Mouse (Mus musculus): Measurements from ENCODE around the gene Eif4g2.

DNA sequence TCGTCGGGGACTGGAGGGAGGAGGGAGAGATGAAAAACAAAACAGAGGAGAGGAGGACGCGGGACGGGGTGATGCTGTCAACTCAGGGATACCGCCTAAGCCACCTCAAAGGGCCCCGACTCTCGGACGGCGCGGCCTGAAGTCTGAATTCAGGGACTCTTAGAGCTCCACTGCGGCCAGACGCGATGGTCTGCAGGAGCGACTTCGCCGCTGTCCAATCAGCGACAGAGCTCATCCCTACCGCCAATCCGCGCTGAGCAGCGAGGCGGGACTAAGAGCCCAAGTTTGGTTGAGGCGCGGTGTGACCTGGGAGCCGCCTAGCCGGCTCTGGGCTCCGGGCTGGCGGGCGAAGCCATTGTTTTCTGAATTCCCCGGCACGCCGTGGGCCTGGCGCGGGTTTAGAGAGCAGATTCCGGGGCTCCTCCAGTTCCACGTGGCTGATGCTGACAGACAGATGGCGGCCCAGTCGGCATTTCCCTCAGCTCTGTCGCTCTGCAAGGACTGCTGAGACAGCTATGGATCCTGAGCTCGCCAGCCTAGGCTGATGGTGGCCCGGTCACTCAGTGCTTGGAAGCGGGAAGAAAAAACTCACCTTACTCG, 39.8 kb upstream of the Eif4g2 start:
- TF ChIP-seq ZNF384 (IDR thresholded peaks at IDR 0.05; ENCODE audit: low read depth, low read length) (no peak), ZC3H11A (IDR thresholded peaks at IDR 0.05; ENCODE audit: borderline replicate concordance, low read depth, low read length) (no peak), CHD2 (IDR thresholded peaks at IDR 0.05; ENCODE audit: low read depth, low read length) (peak; percentile 74; the same call in 1 of the 2 replicates)

Measured in ES-E14 (cell line).